Mouse (Mus musculus) limb, embryonic 15.5 days (tissue): ENCODE data around the gene Naxd. TPM values are rescaled to one million over a fixed set of nuclear protein-coding genes. Genes with fewer than 3 reads are reported as not detected.

ENCODE experiments used
- polyA plus RNA-seq: library from polyadenylated mRNA; unstranded; fragments of >200 nt; fragmentation: Nextera tagmentation; extraction: Ambion mirVana; gene quantifications from 2 replicates; pipeline ENCODE4 v1.2.1, GENCODE M21; 2015

The Naxd gene
- polyA plus RNA-seq, 1 experiment from 2014 or later = 124 TPM

Other genes starting within 250 kb of the Naxd start
- 77.4 and 83.3 TPM in 2 replicates for gene Col4a2, start 184.7 kb upstream of the Naxd start, polyA plus RNA-seq
- gene Col4a1, start 184.7 kb upstream of the Naxd start, polyA plus RNA-seq = 172 and 209 TPM in 2 replicates
- 1.8 and 2.0 TPM in 2 replicates for gene Rab20, start 18.8 kb upstream of the Naxd start, polyA plus RNA-seq
- 25.9 and 29.7 TPM in 2 replicates for gene Cars2, start 53.3 kb downstream of the Naxd start, polyA plus RNA-seq
- 38.0 and 39.9 TPM in 2 replicates for gene Ing1, start 58.1 kb downstream of the Naxd start, polyA plus RNA-seq
- 83.0 and 88.2 TPM in 2 replicates for gene Ankrd10, start 138.3 kb downstream of the Naxd start, polyA plus RNA-seq
- 0.53 TPM in 1 of 2 replicates, not detected in the other for gene 1700016D06Rik, start 203.6 kb downstream of the Naxd start, polyA plus RNA-seq
- gene Arhgef7, start 230.2 kb downstream of the Naxd start, polyA plus RNA-seq = 50.1 and 55.5 TPM in 2 replicates